Mouse (Mus musculus) adrenal gland, postnatal 36 days (tissue): ENCODE data around the gene Ccdc82. TPM values are rescaled to one million over a fixed set of nuclear protein-coding genes. Genes with fewer than 3 reads are reported as not detected.

Experiments
- DNase-seq, 2 experiments: peaks; one replicate each; pipeline ENCODE4 v3.0.0; 2021; ENCODE audit warnings: mixed read lengths in 1 of 2
- total RNA-seq, 2 experiments: library from RNA; stranded (reverse); gene quantifications; 2 replicates each; pipeline ENCODE4 v1.2.3; 2021

Gene Ccdc82
- total RNA-seq, 2 experiments from 2014 or later = 13.8 to 14.5 TPM

GRCm38 (mm10) chr9:13299190-13299589, 52.4 kb downstream of the Ccdc82 start:
- no peak for DNase-seq

- DNase-seq = peak in 1 of 2 experiments; percentile 11
Measured at GRCm38 (mm10) chr9:13300041-13300441, 53.3 kb downstream of the Ccdc82 start.

GRCm38 (mm10) chr9:13300891-13301782, 54.4 kb downstream of the Ccdc82 start:
- no peak for DNase-seq

GRCm38 (mm10) chr9:13302183-13302825, 55.5 kb downstream of the Ccdc82 start:
- DNase-seq = no peak

- DNase-seq = no peak
Measured at GRCm38 (mm10) chr9:13303099-13303771, 56.5 kb downstream of the Ccdc82 start.

- peak; percentile 70 to 72 for DNase-seq
Measured at GRCm38 (mm10) chr9:13303976-13304375, 57.2 kb downstream of the Ccdc82 start.

GRCm38 (mm10) chr9:13306471-13306870, 59.7 kb downstream of the Ccdc82 start:
- no peak for DNase-seq

GRCm38 (mm10) chr9:13307226-13307625, 60.5 kb downstream of the Ccdc82 start:
- DNase-seq = no peak

- no peak for DNase-seq
Measured at GRCm38 (mm10) chr9:13308718-13309117, 62.0 kb downstream of the Ccdc82 start.

- no peak for DNase-seq
Measured at GRCm38 (mm10) chr9:13309807-13310206, 63.1 kb downstream of the Ccdc82 start.

- DNase-seq = no peak
Measured at GRCm38 (mm10) chr9:13310236-13310635, 63.5 kb downstream of the Ccdc82 start.

GRCm38 (mm10) chr9:13311094-13311493, 64.3 kb downstream of the Ccdc82 start:
- DNase-seq = no peak

GRCm38 (mm10) chr9:13313923-13314322, 67.2 kb downstream of the Ccdc82 start:
- no peak for DNase-seq

GRCm38 (mm10) chr9:13314577-13315004, 67.8 kb downstream of the Ccdc82 start:
- no peak for DNase-seq

- no peak for DNase-seq
Measured at GRCm38 (mm10) chr9:13315393-13315792, 68.6 kb downstream of the Ccdc82 start.

- no peak for DNase-seq
Measured at GRCm38 (mm10) chr9:13319566-13319965, 72.8 kb downstream of the Ccdc82 start.

GRCm38 (mm10) chr9:13320800-13321364, 74.1 kb downstream of the Ccdc82 start:
- DNase-seq = no peak

- no peak for DNase-seq
Measured at GRCm38 (mm10) chr9:13323074-13323473, 76.3 kb downstream of the Ccdc82 start.

- DNase-seq = no peak
Measured at GRCm38 (mm10) chr9:13323612-13324011, 76.9 kb downstream of the Ccdc82 start.
